Mouse (Mus musculus) intestine, embryonic 16.5 days (tissue): Measurements from ENCODE around the gene Ret. TPM values are rescaled to one million over a fixed set of nuclear protein-coding genes. Genes with fewer than 3 reads are reported as not detected.
A peak's percentile ranks its signal among the peaks of the same experiment; 100 is the strongest.

ENCODE experiments used
- ATAC-seq: fragments of 200-750 bp; cut with Nextera tagmentation; 2 replicates; pipeline ENCODE4 v1.8.0; 2017; ENCODE audit warnings: moderate TSS enrichment, moderate library complexity
- H3K27ac ChIP-seq: fragments of 300-500 bp; sonication (generic); 2 replicates; pipeline ENCODE4 v1.5.1; 2014; ENCODE audit warnings: mild to moderate bottlenecking, low read length
- H3K27me3 ChIP-seq: fragments of 300-500 bp; sonication (generic); replicated peaks from 2 replicates; pipeline ENCODE4 v1.6.1; 2014; ENCODE audit warnings: low read length, control low read depth, mixed read lengths; ENCODE audit not compliant: control insufficient read depth, insufficient read depth
- H3K36me3 ChIP-seq: fragments of 300-500 bp; sonication (generic); 2 replicates; pipeline ENCODE4 v1.6.1; 2014; ENCODE audit warnings: low read length, control low read depth; ENCODE audit not compliant: control insufficient read depth, insufficient read depth
- H3K4me1 ChIP-seq: fragments of 300-500 bp; sonication (generic); 2 replicates; pipeline ENCODE4 v1.6.1; 2014; ENCODE audit warnings: low read length, control low read depth, mixed read lengths; ENCODE audit not compliant: control insufficient read depth, insufficient read depth
- H3K4me2 ChIP-seq: fragments of 300-500 bp; sonication (generic); 2 replicates; pipeline ENCODE4 v1.6.1; 2014; ENCODE audit warnings: low read depth, low read length, control low read depth
- H3K4me3 ChIP-seq: fragments of 300-500 bp; sonication (generic); 2 replicates; pipeline ENCODE4 v1.5.1; 2014; ENCODE audit warnings: mild to moderate bottlenecking, low read length
- H3K9ac ChIP-seq: fragments of 300-500 bp; sonication (generic); 2 replicates; pipeline ENCODE4 v1.6.1; 2014; ENCODE audit warnings: low read depth, low read length
- H3K9me3 ChIP-seq: fragments of 300-500 bp; sonication (generic); 2 replicates; pipeline ENCODE4 v1.6.1; 2016; ENCODE audit warnings: low read length, control low read depth; ENCODE audit not compliant: control insufficient read depth
- WGBS: fragments of 180-500 bp; shearing (Covaris S2); extraction: QIAGEN DNeasy Blood & Tissue Kit; methylation state at CpG from one replicate; pipeline ENCODE4 v1.1.7; 2014; 5-methylcytosine and 5-hydroxymethylcytosine counted together
- polyA plus RNA-seq: library from polyadenylated mRNA; unstranded; fragments of >200 nt; fragmentation: Nextera tagmentation; extraction: Ambion mirVana; gene quantifications from 2 replicates; pipeline ENCODE4 v1.2.1, GENCODE M21; 2015

The Ret gene
- polyA plus RNA-seq = 11.0 and 12.3 TPM in 2 replicates

GRCm38 (mm10) chr6:118197440-118197975 is at the start of gene Ret:
Ret (minus strand) TSS chr6:118197718.
- Histone ChIP-seq H3K4me1 (peaks cover 12% of the 10 kb centered on the region; the same call in 1 of the 2 replicates), H3K27ac (no peak within 1 kb of the TSS), H3K9me3 (no peaks in the 10 kb centered on the region), H3K9ac (peak within 1 kb of the TSS; percentile 67), H3K36me3 (no peaks in the 10 kb centered on the region), H3K4me3 (peak within 1 kb of the TSS; percentile 54), H3K4me2 (peak within 1 kb of the TSS; percentile 92), H3K27me3 (peaks cover 33% of the 10 kb centered on the region)
- ATAC-seq = peak; percentile 29
- under 1% methylated on average over 26 of the region's 26 CpGs for WGBS

DNA sequence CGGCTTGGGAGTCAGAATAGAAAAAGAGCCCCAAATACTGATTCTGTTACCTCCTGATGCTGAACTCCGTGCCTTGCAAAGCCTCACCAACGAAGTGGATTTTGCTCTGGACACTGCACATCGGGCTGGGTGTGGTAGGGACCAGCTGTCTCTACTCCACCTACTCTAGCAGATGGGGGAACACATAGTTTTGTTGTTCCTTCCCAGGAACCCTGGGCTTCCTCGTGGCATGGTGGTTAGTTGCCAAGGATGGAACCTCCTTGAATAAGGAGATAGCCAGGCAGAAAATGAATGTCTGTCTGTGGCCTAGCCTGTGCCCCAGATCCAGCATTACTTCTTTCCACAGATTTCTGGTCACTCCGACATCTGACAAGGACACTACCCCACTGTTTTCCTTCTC is 49.6 kb upstream of the Ret start:
- Histone ChIP-seq H3K27me3 (no peaks in the 10 kb centered on the region), H3K4me2 (no peak overlapping the region)
- no peak for ATAC-seq

DNA sequence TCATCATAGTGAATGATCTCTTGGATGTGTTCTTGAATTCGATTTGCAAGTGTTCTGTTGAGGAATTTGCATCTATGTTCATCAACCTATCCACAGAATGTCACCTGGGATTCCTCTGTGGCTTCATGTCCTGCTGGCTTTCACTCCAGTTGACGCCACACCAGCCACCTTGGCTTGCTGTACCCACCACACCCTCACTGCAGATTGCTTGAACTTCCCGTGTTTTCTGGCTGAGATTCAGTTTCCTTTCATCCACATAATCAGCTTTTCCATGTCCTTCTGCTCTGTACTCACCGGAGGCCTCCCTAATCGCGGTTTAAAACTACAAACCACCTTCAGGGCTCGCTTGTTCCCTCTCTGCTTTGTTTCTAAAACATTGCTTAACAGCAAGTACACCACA is 46.6 kb upstream of the Ret start:
- Histone ChIP-seq H3K4me1 (no peaks in the 10 kb centered on the region), H3K9ac (no peak overlapping the region), H3K27me3 (no peaks in the 10 kb centered on the region), H3K27ac (no peak overlapping the region), H3K9me3 (no peaks in the 10 kb centered on the region), H3K4me2 (no peak overlapping the region), H3K4me3 (no peak overlapping the region), H3K36me3 (no peaks in the 10 kb centered on the region)
- WGBS = 79% methylated on average over 7 of the region's 7 CpGs
- no peak for ATAC-seq

More for the DNA sequence above, 49.6 kb upstream of the Ret start:
- Histone ChIP-seq H3K36me3 (no peaks in the 10 kb centered on the region), H3K27ac (no peak overlapping the region), H3K9me3 (no peaks in the 10 kb centered on the region), H3K4me1 (no peaks in the 10 kb centered on the region), H3K4me3 (no peak overlapping the region), H3K9ac (no peak overlapping the region)
- WGBS = 84% methylated on average over 6 of the region's 6 CpGs

- no peak overlapping the region for H3K4me3 ChIP-seq
- no peak for ATAC-seq
- no peaks in the 10 kb centered on the region for H3K9me3 ChIP-seq
- WGBS = 88% methylated on average over 5 of the region's 5 CpGs
- H3K27ac ChIP-seq = no peak overlapping the region
- no peaks in the 10 kb centered on the region for H3K4me1 ChIP-seq
- H3K27me3 ChIP-seq = no peaks in the 10 kb centered on the region
- H3K9ac ChIP-seq = no peak overlapping the region
- H3K4me2 ChIP-seq = no peak overlapping the region
- H3K36me3 ChIP-seq = no peaks in the 10 kb centered on the region
Measured at GRCm38 (mm10) chr6:118242941-118243340, 45.4 kb upstream of the Ret start.

- 33% methylated on average over 3 of the region's 3 CpGs for WGBS
- Histone ChIP-seq H3K27ac (no peak overlapping the region), H3K4me3 (no peak overlapping the region), H3K9ac (no peak overlapping the region), H3K4me2 (no peak overlapping the region), H3K4me1 (no peaks in the 10 kb centered on the region), H3K9me3 (no peaks in the 10 kb centered on the region), H3K27me3 (no peaks in the 10 kb centered on the region), H3K36me3 (no peaks in the 10 kb centered on the region)
- no peak for ATAC-seq
Measured at GRCm38 (mm10) chr6:118226072-118226471, 28.6 kb upstream of the Ret start.

GRCm38 (mm10) chr6:118222471-118222870 is 25.0 kb upstream of the Ret start:
- 68% methylated on average over 2 of the region's 2 CpGs for WGBS
- Histone ChIP-seq H3K27ac (no peak overlapping the region), H3K4me2 (no peak overlapping the region), H3K9ac (no peak overlapping the region), H3K4me1 (no peaks in the 10 kb centered on the region), H3K4me3 (no peak overlapping the region), H3K27me3 (no peaks in the 10 kb centered on the region), H3K36me3 (no peaks in the 10 kb centered on the region), H3K9me3 (no peaks in the 10 kb centered on the region)
- ATAC-seq = no peak

GRCm38 (mm10) chr6:118215676-118216075 is 18.2 kb upstream of the Ret start:
- no peak overlapping the region for H3K4me2 ChIP-seq
- H3K9me3 ChIP-seq = no peaks in the 10 kb centered on the region
- H3K9ac ChIP-seq = no peak overlapping the region
- H3K27me3 ChIP-seq = no peaks in the 10 kb centered on the region
- 85% methylated on average over 9 of the region's 9 CpGs for WGBS
- H3K36me3 ChIP-seq = no peaks in the 10 kb centered on the region
- H3K27ac ChIP-seq = no peak overlapping the region
- H3K4me3 ChIP-seq = no peak overlapping the region
- ATAC-seq = no peak
- no peaks in the 10 kb centered on the region for H3K4me1 ChIP-seq

- H3K27me3 ChIP-seq = no peaks in the 10 kb centered on the region
- H3K4me2 ChIP-seq = no peak overlapping the region
- H3K36me3 ChIP-seq = no peaks in the 10 kb centered on the region
- no peaks in the 10 kb centered on the region for H3K4me1 ChIP-seq
- H3K27ac ChIP-seq = no peak overlapping the region
- no peaks in the 10 kb centered on the region for H3K9me3 ChIP-seq
- 87% methylated on average over 8 of the region's 8 CpGs for WGBS
- no peak overlapping the region for H3K4me3 ChIP-seq
- no peak overlapping the region for H3K9ac ChIP-seq
- no peak for ATAC-seq
Measured at GRCm38 (mm10) chr6:118208326-118208725, 10.8 kb upstream of the Ret start.

- H3K27ac ChIP-seq = no peak overlapping the region
- no peaks in the 10 kb centered on the region for H3K36me3 ChIP-seq
- H3K9ac ChIP-seq = no peak overlapping the region
- H3K27me3 ChIP-seq = no peaks in the 10 kb centered on the region
- H3K4me1 ChIP-seq = no peaks in the 10 kb centered on the region
- no peak overlapping the region for H3K4me2 ChIP-seq
- WGBS = 80% methylated on average over 6 of the region's 6 CpGs
- H3K9me3 ChIP-seq = no peaks in the 10 kb centered on the region
- no peak for ATAC-seq
- no peak overlapping the region for H3K4me3 ChIP-seq
Measured at GRCm38 (mm10) chr6:118206386-118206785, 8.9 kb upstream of the Ret start.
